Mouse (Mus musculus) midbrain, embryonic 15.5 days (tissue): ENCODE measurements at regions not wholly inside any gene's neighbourhood (a gene's known extent, or its start where the extent isn't known, plus 50 kb on each side); places are given as distances from the start of the nearest gene placed in this dataset.
A peak's percentile ranks its signal among the peaks of the same experiment; 100 is the strongest.

Experiments used
- ATAC-seq: fragments of 200-750 bp; cut with Nextera tagmentation; replicated peaks from 2 replicates; pipeline ENCODE4 v1.8.0; 2017; ENCODE audit warnings: moderate TSS enrichment
- H3K27ac ChIP-seq: fragments of 300-500 bp; sonication (generic); 2 replicates; pipeline ENCODE4 v1.5.1; 2015; ENCODE audit warnings: mild to moderate bottlenecking, inconsistent platforms
- H3K27me3 ChIP-seq: fragments of 300-500 bp; sonication (generic); replicated peaks from 2 replicates; pipeline ENCODE4 v1.6.1; 2015; ENCODE audit warnings: inconsistent platforms
- H3K36me3 ChIP-seq: fragments of 300-500 bp; sonication (generic); replicated peaks from 2 replicates; pipeline ENCODE4 v1.6.1; 2015; ENCODE audit warnings: inconsistent platforms
- H3K4me1 ChIP-seq: fragments of 300-500 bp; sonication (generic); 2 replicates; pipeline ENCODE4 v1.6.1; 2015; ENCODE audit warnings: inconsistent platforms
- H3K4me2 ChIP-seq: fragments of 300-500 bp; sonication (generic); 2 replicates; pipeline ENCODE4 v1.6.1; 2015; ENCODE audit warnings: inconsistent platforms, mild to moderate bottlenecking, moderate library complexity
- H3K4me3 ChIP-seq: fragments of 300-500 bp; sonication (generic); 2 replicates; pipeline ENCODE4 v1.5.1; 2015; ENCODE audit warnings: mild to moderate bottlenecking, inconsistent platforms
- H3K9ac ChIP-seq: fragments of 300-500 bp; sonication (generic); 2 replicates; pipeline ENCODE4 v1.6.1; 2015; ENCODE audit warnings: mild to moderate bottlenecking, inconsistent platforms
- H3K9me3 ChIP-seq: fragments of 300-500 bp; sonication (generic); 2 replicates; pipeline ENCODE4 v1.6.1; 2016; ENCODE audit warnings: inconsistent platforms
- WGBS: fragments of 180-500 bp; shearing (Covaris S2); methylation state at CpG from one replicate; pipeline ENCODE4 v1.1.7; 2015; ENCODE audit warnings: mixed read lengths; 5-methylcytosine and 5-hydroxymethylcytosine counted together

- Histone ChIP-seq H3K4me1 (no peaks in the 10 kb centered on the region), H3K4me3 (no peak overlapping the region), H3K27me3 (no peaks in the 10 kb centered on the region), H3K4me2 (no peak overlapping the region), H3K9ac (no peak overlapping the region), H3K9me3 (no peaks in the 10 kb centered on the region), H3K36me3 (no peaks in the 10 kb centered on the region), H3K27ac (no peak overlapping the region)
- WGBS = 96% methylated on average over 4 of the region's 4 CpGs
- no peak for ATAC-seq
Measured at GRCm38 (mm10) chr1:92306042-92306441, 110.5 kb upstream of the Hdac4 start.

- ATAC-seq = no peak
- 70% methylated on average over 7 of the region's 7 CpGs for WGBS
- Histone ChIP-seq H3K4me2 (no peak overlapping the region), H3K27ac (no peak overlapping the region), H3K9ac (no peak overlapping the region), H3K9me3 (no peaks in the 10 kb centered on the region), H3K36me3 (no peaks in the 10 kb centered on the region), H3K4me3 (no peak overlapping the region), H3K27me3 (no peaks in the 10 kb centered on the region), H3K4me1 (no peaks in the 10 kb centered on the region)
Measured at GRCm38 (mm10) chr1:92299041-92299440, 103.5 kb upstream of the Hdac4 start.

GRCm38 (mm10) chr1:92292681-92293380 lies 97.3 kb upstream of the Hdac4 start:
- Histone ChIP-seq H3K4me2 (no peak overlapping the region), H3K4me3 (no peak overlapping the region), H3K9me3 (no peaks in the 10 kb centered on the region), H3K4me1 (no peaks in the 10 kb centered on the region), H3K27me3 (no peaks in the 10 kb centered on the region), H3K36me3 (no peaks in the 10 kb centered on the region), H3K9ac (no peak overlapping the region), H3K27ac (no peak overlapping the region)
- no peak for ATAC-seq
- 73% methylated on average over 7 of the region's 7 CpGs for WGBS

- ATAC-seq = no peak
- Histone ChIP-seq H3K9me3 (no peaks in the 10 kb centered on the region), H3K4me1 (peaks cover 12% of the 10 kb centered on the region), H3K4me3 (no peak overlapping the region), H3K9ac (no peak overlapping the region), H3K4me2 (no peak overlapping the region), H3K36me3 (no peaks in the 10 kb centered on the region), H3K27me3 (no peaks in the 10 kb centered on the region), H3K27ac (no peak overlapping the region)
- WGBS = 96% methylated on average over 1 of the region's 1 CpGs
Measured at GRCm38 (mm10) chr1:92286966-92287342, 91.5 kb upstream of the Hdac4 start.

GRCm38 (mm10) chr1:92286013-92286965 lies 90.8 kb upstream of the Hdac4 start:
- no peak overlapping the region for H3K9ac ChIP-seq
- no peaks in the 10 kb centered on the region for H3K27me3 ChIP-seq
- H3K4me2 ChIP-seq = peak overlapping the region; percentile 38
- H3K36me3 ChIP-seq = no peaks in the 10 kb centered on the region
- no peaks in the 10 kb centered on the region for H3K9me3 ChIP-seq
- H3K4me1 ChIP-seq = peaks cover 12% of the 10 kb centered on the region
- ATAC-seq = peak; percentile 80
- H3K4me3 ChIP-seq = 0 out of 2 replicates have a peak overlapping the region, but pooled peaks have one; percentile 11
- peak overlapping the region; percentile 53 for H3K27ac ChIP-seq
- 25% methylated on average over 21 of the region's 21 CpGs for WGBS

- H3K9ac ChIP-seq = no peak overlapping the region
- peaks cover 12% of the 10 kb centered on the region for H3K4me1 ChIP-seq
- H3K4me2 ChIP-seq = no peak overlapping the region
- no peak overlapping the region for H3K4me3 ChIP-seq
- H3K27ac ChIP-seq = no peak overlapping the region
- WGBS = 82% methylated on average over 4 of the region's 4 CpGs
- ATAC-seq = no peak
- H3K36me3 ChIP-seq = no peaks in the 10 kb centered on the region
- no peaks in the 10 kb centered on the region for H3K9me3 ChIP-seq
- H3K27me3 ChIP-seq = no peaks in the 10 kb centered on the region
Measured at GRCm38 (mm10) chr1:92284155-92284554, 88.7 kb upstream of the Hdac4 start.

- ATAC-seq = no peak
Measured at GRCm38 (mm10) chr1:92277199-92277747, 81.8 kb upstream of the Hdac4 start.

GRCm38 (mm10) chr1:92275388-92275787 lies 79.9 kb upstream of the Hdac4 start:
- Histone ChIP-seq H3K9ac (no peak overlapping the region), H3K4me2 (no peak overlapping the region), H3K9me3 (no peaks in the 10 kb centered on the region), H3K4me3 (no peak overlapping the region), H3K27ac (no peak overlapping the region), H3K4me1 (peaks cover 9% of the 10 kb centered on the region), H3K27me3 (no peaks in the 10 kb centered on the region), H3K36me3 (no peaks in the 10 kb centered on the region)
- ATAC-seq = no peak
- WGBS = 66% methylated on average over 1 of the region's 1 CpGs

More at GRCm38 (mm10) chr1:92277199-92277747, 81.8 kb upstream of the Hdac4 start:
- Histone ChIP-seq H3K4me1 (peaks cover under 1% of the 10 kb centered on the region; the same call in 1 of the 2 replicates), H3K36me3 (no peaks in the 10 kb centered on the region), H3K4me3 (no peak overlapping the region), H3K4me2 (no peak overlapping the region), H3K27me3 (no peaks in the 10 kb centered on the region), H3K27ac (no peak overlapping the region), H3K9me3 (no peaks in the 10 kb centered on the region), H3K9ac (no peak overlapping the region)
- 71% methylated on average over 5 of the region's 5 CpGs for WGBS

- no peak overlapping the region for H3K27ac ChIP-seq
- peaks cover 9% of the 10 kb centered on the region for H3K4me1 ChIP-seq
- H3K9ac ChIP-seq = no peak overlapping the region
- no peaks in the 10 kb centered on the region for H3K27me3 ChIP-seq
- no peaks in the 10 kb centered on the region for H3K36me3 ChIP-seq
- H3K4me3 ChIP-seq = no peak overlapping the region
- H3K4me2 ChIP-seq = no peak overlapping the region
- H3K9me3 ChIP-seq = no peaks in the 10 kb centered on the region
- WGBS = 96% methylated on average over 2 of the region's 2 CpGs
- ATAC-seq = no peak
Measured at GRCm38 (mm10) chr1:92273760-92274159, 78.3 kb upstream of the Hdac4 start.

GRCm38 (mm10) chr1:92271676-92272291 lies 76.3 kb upstream of the Hdac4 start:
- Histone ChIP-seq H3K27ac (0 out of 2 replicates have a peak overlapping the region, but pooled peaks have one; percentile 5), H3K9ac (no peak overlapping the region), H3K4me2 (no peak overlapping the region), H3K36me3 (no peaks in the 10 kb centered on the region), H3K4me3 (no peak overlapping the region), H3K9me3 (no peaks in the 10 kb centered on the region), H3K27me3 (no peaks in the 10 kb centered on the region), H3K4me1 (peaks cover 9% of the 10 kb centered on the region)
- peak; percentile 74; the same call in 1 of the 2 replicates for ATAC-seq
- WGBS = 18% methylated on average over 9 of the region's 9 CpGs

GRCm38 (mm10) chr1:92270486-92271058 lies 75.1 kb upstream of the Hdac4 start:
- Histone ChIP-seq H3K27me3 (no peaks in the 10 kb centered on the region), H3K36me3 (no peaks in the 10 kb centered on the region), H3K27ac (no peak overlapping the region), H3K4me1 (peaks cover 9% of the 10 kb centered on the region), H3K9me3 (no peaks in the 10 kb centered on the region), H3K4me3 (no peak overlapping the region), H3K4me2 (no peak overlapping the region), H3K9ac (no peak overlapping the region)
- no peak for ATAC-seq
- WGBS = 64% methylated on average over 6 of the region's 6 CpGs

- 38% methylated on average over 10 of the region's 10 CpGs for WGBS
- Histone ChIP-seq H3K27me3 (no peaks in the 10 kb centered on the region), H3K4me2 (no peak overlapping the region)
Measured at GRCm38 (mm10) chr1:92269464-92269863, 74.0 kb upstream of the Hdac4 start.

More at GRCm38 (mm10) chr1:92269464-92269863, 74.0 kb upstream of the Hdac4 start:
- H3K36me3 ChIP-seq = no peaks in the 10 kb centered on the region
- no peak overlapping the region for H3K4me3 ChIP-seq
- H3K9me3 ChIP-seq = no peaks in the 10 kb centered on the region
- no peak overlapping the region for H3K27ac ChIP-seq
- H3K4me1 ChIP-seq = peaks cover 9% of the 10 kb centered on the region
- no peak for ATAC-seq
- H3K9ac ChIP-seq = no peak overlapping the region
